Mouse (Mus musculus): Measurements from ENCODE around the gene Uts2b.

DNA sequence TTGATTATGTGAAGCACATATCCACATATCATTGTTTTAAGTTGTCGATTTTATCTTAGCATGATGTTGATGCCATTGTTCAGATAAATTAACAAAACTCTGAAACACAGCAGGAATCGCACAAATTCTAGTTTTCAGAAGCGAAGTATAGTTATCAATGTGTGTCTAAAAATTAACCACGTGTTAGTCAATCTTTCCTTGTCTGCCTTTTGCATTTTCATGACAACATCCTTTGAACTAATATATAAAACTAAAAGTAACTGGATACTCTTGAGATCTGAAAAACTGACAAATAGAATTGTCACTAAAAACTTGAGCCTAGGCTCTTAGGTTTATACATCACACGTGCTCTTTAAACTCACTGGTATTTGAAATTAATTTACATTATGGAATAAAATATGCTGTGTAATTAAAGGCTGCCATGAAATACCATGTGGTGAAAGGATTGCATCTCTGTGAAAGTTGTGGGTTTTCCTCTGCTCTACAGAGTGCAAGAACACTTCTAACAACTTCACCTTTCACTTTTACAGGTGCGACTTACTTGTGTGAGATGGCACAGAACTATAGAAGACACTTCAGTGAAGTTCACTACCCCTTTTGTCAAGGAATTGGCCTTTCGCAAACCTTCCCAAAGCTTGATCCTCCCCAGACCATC lies 20.0 kb downstream of the Uts2b start:
- TF ChIP-seq CTCF (IDR thresholded peaks at IDR 0.05; ENCODE audit: low read depth, low read length) (no peak), POLR2AphosphoS5 (IDR thresholded peaks at IDR 0.05; ENCODE audit: insufficient replicate concordance, low read depth, low read length) (no peak), GATA1 (IDR thresholded peaks at IDR 0.05; ENCODE audit: borderline replicate concordance, low read length) (no peak), GATA2 (IDR thresholded peaks at IDR 0.05; ENCODE audit: borderline replicate concordance, low read depth, low read length) (no peak)

All from G1E (cell line).